Mouse (Mus musculus) cortical plate, adult 2 months (tissue): ENCODE measurements around the gene Synpo2. TPM values are rescaled to one million over a fixed set of nuclear protein-coding genes. Genes with fewer than 3 reads are reported as not detected.

Source experiments
- H3K27ac ChIP-seq: fragments of 200-500 bp; 2 replicates; pipeline ENCODE4 v1.5.1; 2012; ENCODE audit warnings: low read length, control low read depth, inconsistent platforms; ENCODE audit not compliant: insufficient read depth
- H3K4me1 ChIP-seq: fragments of 200-500 bp; 2 replicates; pipeline ENCODE4 v1.6.1; 2011; ENCODE audit warnings: low read length; ENCODE audit not compliant: control insufficient read depth, insufficient read depth
- H3K4me3 ChIP-seq: fragments of 200-500 bp; 2 replicates; pipeline ENCODE4 v1.5.1; 2011; ENCODE audit warnings: mild to moderate bottlenecking, low read length, control low read depth; ENCODE audit not compliant: insufficient read depth
- CTCF ChIP-seq: fragments of 200-500 bp; IDR thresholded peaks from 2 replicates; pipeline ENCODE4 v1.5.1; 2011; ENCODE audit warnings: mild to moderate bottlenecking, control low read depth, low read length; ENCODE audit not compliant: insufficient read depth; ENCODE audit errors: extremely low read depth
- POLR2A ChIP-seq: fragments of 200-500 bp; IDR thresholded peaks from 2 replicates; pipeline ENCODE4 v1.6.1; 2011; ENCODE audit warnings: mild to moderate bottlenecking, low read length, control low read depth; ENCODE audit not compliant: insufficient read depth; ENCODE audit errors: extremely low read depth
- polyA plus RNA-seq: library from polyadenylated mRNA; depleted of rRNA; stranded (reverse); fragments of >200 nt; gene quantifications from 2 replicates; pipeline ENCODE4 v1.2.3, GENCODE M21; 2012; rRNA removed

The Synpo2 gene
- 1.8 and 3.2 TPM in 2 replicates for polyA plus RNA-seq

DNA sequence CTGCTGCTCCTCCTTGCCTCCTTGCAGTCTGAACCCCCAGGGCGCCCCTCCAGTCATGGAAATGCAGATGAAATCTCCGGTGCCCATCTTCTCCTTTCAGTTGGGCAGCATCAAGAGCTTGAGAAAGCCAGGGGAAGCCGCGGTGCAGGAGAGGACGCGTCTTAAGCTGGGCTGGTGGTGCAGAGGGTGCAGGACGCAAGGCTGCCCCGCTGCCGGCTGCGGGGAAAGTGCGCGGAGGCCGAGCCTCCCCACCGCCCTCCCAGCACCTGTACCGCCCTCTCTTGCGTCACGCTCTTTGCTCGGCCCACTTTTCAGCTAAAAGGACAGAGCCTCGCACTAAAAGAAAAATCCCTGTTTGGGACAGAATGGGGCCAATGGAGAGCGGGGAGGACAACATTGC is at the start of gene Synpo2:
TSS of gene Synpo2 (minus strand) at position 229 of the 400 bp plus-strand sequence.
- H3K27ac ChIP-seq = no peak within 1 kb of the TSS
- H3K4me3 ChIP-seq = peak within 1 kb of the TSS; percentile 45

DNA sequence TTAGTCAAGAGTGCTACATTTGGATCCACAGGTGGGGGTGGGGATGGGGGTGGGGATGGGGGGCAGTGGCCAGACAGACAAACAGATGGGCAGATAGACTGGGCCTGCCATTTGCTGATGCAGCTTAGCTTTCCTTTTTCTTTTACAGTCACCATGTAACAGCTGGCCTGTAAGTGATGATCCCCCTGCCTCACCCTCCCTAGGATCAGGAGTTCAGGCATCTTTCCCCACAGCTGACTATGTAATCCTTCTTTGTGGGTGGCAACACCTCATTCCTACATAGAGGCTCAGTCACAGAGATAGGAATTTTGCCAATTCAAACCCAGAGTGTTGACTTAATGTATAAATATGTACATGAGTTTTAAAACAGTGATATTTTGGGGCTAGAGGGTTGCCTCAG is 49.7 kb upstream of the Synpo2 start:
- H3K4me3 ChIP-seq = no peak overlapping the region
- no peak overlapping the region for H3K27ac ChIP-seq
- TF ChIP-seq POLR2A = no peak
- no peak for TF ChIP-seq CTCF
- H3K4me1 ChIP-seq = no peaks in the 10 kb centered on the region

More for the DNA sequence above, at the start of gene Synpo2:
- no peaks in the 10 kb centered on the region for H3K4me1 ChIP-seq
- 0 out of 2 replicates have a peak, but pooled peaks have one; percentile 22 for TF ChIP-seq POLR2A
- TF ChIP-seq CTCF = no peak

DNA sequence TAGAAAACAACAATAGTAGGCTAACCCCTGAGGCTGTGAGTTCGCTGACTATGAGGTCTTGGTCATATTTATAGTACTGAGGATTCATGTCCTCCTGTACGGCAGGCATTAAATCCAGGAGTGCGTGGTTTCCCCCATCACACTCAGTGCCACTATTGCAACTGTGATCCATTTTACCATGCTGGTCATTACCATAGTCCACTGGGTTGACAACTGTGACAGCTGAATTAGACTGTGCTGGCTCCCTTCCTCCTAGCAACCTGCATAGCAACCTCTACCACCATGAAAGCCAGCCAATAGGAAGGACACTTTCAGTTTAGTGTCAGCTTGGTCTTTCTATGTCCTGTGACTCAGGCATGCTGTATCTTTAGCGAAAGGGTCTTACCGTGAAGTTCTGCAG is 48.3 kb upstream of the Synpo2 start:
- Histone ChIP-seq H3K4me1 (no peaks in the 10 kb centered on the region), H3K4me3 (no peak overlapping the region), H3K27ac (no peak overlapping the region)
- TF ChIP-seq CTCF (no peak), POLR2A (no peak)

DNA sequence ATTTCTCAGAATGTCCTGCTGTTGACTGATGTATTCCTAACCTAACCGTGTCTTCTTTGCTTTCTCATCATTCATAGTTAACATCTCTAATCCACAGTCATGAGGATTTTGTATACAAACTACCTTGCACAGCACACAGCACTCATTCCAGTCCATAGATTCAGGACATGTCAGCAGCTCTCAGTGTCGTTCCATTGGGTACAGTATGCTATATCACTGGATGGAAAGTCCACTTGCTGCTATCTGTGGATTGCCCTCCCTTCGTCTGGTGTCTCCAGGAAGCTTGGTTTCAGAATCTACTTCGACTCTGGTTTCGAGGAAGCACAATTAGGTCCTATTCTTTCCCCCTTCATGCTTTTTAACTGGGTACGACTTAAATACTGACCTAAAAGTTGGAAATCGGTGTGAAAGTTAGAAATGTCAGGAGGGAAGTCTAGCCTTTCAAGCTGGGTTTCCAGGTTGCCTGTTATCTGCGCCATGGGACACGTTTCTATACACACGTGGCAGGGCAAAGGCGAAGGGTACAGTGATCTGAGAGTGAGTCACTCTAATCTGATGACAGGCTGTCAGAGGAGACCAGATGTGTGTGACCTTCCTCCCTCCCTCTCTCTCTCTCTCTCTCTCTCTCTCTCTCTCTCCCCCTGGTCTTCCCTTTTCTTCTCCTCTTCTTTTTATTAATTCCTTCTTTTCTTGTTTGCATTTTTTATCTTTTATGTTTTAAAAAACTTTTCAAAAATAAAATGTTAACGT is 47.1 kb upstream of the Synpo2 start:
- Histone ChIP-seq H3K4me3 (no peak overlapping the region), H3K27ac (no peak overlapping the region), H3K4me1 (no peaks in the 10 kb centered on the region)
- no peak for TF ChIP-seq CTCF
- no peak for TF ChIP-seq POLR2A

DNA sequence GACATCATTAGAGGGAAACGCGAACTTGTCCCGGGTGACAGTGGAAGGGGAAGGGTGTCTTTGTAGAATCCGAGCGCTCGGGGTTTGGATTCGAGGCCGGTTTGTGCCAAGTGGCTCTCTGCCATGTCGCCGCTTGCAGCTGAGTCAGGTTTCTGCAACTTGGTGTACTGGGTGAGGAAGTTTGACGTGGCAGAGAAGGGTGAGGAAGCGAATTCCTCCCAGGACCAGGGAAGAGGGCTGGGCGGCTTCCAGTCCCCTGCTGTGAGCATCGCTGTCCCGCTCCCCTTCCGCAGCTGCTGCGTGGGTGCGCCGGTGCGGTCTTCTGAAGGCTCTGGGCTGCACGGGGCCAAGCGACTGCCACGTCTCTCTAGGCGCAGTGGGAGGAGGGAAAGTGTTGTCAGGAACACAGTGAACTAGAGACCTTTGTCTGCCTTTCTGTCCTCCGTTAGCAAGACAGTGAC is 31.8 kb upstream of the Synpo2 start:
- TF ChIP-seq POLR2A (no peak), CTCF (no peak)
- Histone ChIP-seq H3K27ac (0 out of 2 replicates have a peak overlapping the region, but pooled peaks have one; percentile 24), H3K4me1 (no peaks in the 10 kb centered on the region), H3K4me3 (peak overlapping the region; percentile 61)

DNA sequence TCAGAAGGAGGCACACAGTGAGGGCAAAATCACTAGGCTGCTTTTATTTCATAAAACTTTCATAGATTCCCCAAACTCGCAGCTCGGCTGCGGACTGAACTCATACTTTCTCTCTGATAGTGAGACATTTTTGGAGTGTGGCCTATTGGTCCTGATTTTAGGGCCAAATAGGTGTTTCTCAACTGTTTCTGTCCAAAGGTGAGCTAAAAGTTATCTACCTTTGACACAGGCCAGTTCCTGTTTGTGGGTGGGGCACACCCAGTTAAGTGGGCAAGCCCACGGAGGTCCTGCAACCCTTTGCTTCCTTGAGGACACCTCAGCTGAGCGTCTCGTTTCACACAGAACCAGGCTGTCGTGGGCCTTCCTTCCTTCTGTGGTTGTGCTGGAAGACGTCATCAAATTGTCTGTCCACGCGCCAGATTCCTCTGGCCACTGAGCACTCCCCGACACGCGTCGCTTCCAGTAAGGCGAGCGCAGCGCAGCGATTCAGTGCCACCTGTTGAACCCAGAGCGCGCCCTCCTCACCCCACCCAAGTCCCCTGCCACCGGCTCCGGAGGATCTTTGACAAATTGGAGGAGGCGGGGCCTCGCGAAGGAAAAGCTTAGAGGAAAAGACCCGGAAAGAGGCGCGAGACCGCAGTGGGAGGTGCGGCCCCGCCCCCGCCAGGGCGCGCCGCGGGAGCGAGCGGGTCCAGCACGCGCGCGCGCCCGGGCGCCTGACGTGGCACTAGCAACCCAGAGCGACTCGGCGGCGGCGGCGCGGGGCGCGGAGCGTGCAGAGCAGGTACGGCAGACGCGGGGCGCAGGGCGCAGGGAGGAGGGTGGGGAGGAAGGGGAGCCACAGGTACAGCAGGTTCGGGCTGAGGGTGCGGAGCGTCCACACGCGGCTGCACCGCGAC is 31.1 kb upstream of the Synpo2 start, which contains the start of gene Sec24d:
TSS of gene Sec24d (plus strand) at position 703 of the 899 bp plus-strand sequence.
- H3K27ac ChIP-seq = 0 out of 2 replicates have a peak within 1 kb of the TSS, but pooled peaks have one; percentile 24
- TF ChIP-seq CTCF = no peak
- no peak for TF ChIP-seq POLR2A
- no peaks in the 10 kb centered on the region for H3K4me1 ChIP-seq
- peak within 1 kb of the TSS; percentile 61 for H3K4me3 ChIP-seq

DNA sequence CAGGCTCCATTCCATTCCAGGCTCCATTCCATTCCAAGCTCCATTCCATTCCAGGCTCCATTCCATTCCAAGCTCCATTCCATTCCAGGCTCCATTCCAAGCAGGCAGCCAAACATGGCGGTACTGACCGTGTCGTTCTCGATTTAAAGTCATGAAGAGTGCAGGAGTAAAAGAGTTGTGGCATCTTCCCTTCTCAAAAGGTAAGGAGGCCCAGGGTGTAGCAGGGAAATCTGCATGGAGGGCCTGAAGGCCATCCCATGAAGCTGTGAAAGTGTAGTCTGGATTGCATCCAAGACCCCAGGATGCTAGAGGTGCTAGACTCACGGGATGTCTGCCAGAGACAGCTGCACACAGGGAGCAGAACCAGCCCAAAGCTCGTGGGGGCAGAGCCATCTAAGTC is 28.8 kb upstream of the Synpo2 start:
- Histone ChIP-seq H3K4me3 (peak overlapping the region; percentile 36), H3K4me1 (no peaks in the 10 kb centered on the region), H3K27ac (no peak overlapping the region)
- TF ChIP-seq POLR2A (no peak), CTCF (no peak)

DNA sequence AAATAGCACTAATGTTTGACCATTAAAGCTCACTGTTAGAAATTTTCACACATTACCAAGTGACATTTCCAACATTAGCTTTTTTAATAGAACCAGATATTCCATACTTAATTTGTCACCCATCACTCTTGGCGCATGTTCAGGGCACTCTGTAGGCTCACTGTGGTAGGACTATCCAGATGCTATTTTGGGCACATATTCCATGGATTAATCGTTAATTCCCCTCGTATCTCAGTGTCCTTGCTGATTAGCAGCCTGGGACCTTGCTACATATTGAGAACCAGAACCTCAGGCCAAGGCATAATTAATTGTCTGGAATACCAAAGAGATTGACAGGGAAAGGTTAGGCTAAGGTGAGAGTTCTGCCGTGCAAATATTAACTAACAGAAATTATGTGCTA is 22.8 kb upstream of the Synpo2 start:
- no peak overlapping the region for H3K4me3 ChIP-seq
- TF ChIP-seq POLR2A (no peak), CTCF (no peak)
- H3K4me1 ChIP-seq = no peaks in the 10 kb centered on the region
- no peak overlapping the region for H3K27ac ChIP-seq

DNA sequence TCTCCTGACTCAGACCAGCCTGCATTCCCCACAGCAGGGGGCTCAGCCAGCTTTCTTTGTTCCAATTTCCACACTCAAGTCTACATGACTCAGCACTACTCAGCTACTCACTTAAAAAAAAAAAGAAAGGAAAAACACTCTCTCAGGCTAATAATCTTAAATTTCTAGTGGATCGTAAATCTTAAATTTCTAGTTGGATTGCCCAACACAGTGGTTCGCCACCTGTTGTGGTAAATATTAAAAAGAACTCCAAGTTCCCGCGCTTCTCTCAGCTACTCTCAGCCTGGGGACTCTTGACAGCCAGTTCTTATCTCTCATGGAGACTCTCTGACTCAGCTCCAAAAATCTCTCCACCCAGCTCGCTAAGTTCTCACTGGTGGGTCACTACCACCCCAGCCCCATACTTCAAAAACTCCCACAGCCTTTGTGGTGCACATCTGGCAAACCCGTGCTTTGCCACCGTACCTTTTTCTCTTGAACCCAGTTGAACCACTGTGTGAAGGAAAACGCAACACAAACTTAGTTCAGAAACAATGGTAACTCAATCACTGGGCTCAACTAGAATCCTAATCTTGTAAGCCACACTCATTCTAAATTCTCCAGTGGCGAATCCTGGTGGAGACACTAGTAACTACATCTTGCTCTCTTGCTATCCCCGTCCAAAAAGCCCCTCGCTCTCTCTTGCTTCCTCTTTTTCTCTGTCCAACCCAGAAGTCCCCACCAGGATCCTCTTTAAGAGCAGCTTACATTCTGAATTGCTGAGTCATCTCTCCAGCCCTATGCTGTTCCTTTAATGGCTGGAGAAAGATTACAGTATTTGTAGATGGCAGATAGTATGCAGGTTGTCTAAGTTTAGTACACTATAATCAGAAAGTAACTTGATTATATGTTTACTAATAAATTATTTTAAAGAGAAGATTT is 20.5 kb upstream of the Synpo2 start:
- Histone ChIP-seq H3K4me3 (no peak overlapping the region), H3K4me1 (no peaks in the 10 kb centered on the region), H3K27ac (no peak overlapping the region)
- TF ChIP-seq CTCF = no peak
- TF ChIP-seq POLR2A = no peak
